Mouse (Mus musculus): ENCODE data around the gene Hinfp. TPM values are rescaled to one million over a fixed set of nuclear protein-coding genes. Genes with fewer than 3 reads are reported as not detected.
"Not testable (repeated sequence)": the region's sequence is repeated elsewhere in the genome, so short reads cannot be mapped to it uniquely, and the experiment has no call there.

Gene Hinfp
- total RNA-seq, 2 experiments from 2014 or later: 9.8 to 11.0 TPM

GRCm38 (mm10) chr9:44311136-44312134 is 6.0 kb upstream of the Hinfp start:
- DNase-seq: no peak

GRCm38 (mm10) chr9:44310750-44311135 is 5.3 kb upstream of the Hinfp start:
- no peak for DNase-seq

- no peak for DNase-seq
Observed at GRCm38 (mm10) chr9:44309756-44310155, 4.3 kb upstream of the Hinfp start.

- no peak for DNase-seq
Observed at GRCm38 (mm10) chr9:44307248-44307647, 1.8 kb upstream of the Hinfp start.

GRCm38 (mm10) chr9:44306532-44306931 is 1.1 kb upstream of the Hinfp start:
- DNase-seq: no peak

- DNase-seq: not testable (repeated sequence)
Observed at GRCm38 (mm10) chr9:44300001-44300400, 5.5 kb downstream of the Hinfp start.

- DNase-seq: no peak
Observed at GRCm38 (mm10) chr9:44292490-44292889, 13.0 kb downstream of the Hinfp start.

- DNase-seq: no peak
Observed at GRCm38 (mm10) chr9:44288959-44289291, 16.5 kb downstream of the Hinfp start.

GRCm38 (mm10) chr9:44288076-44288958 is 17.2 kb downstream of the Hinfp start, which contains the start of gene Abcg4:
Gene Abcg4 (minus strand): TSS chr9:44288615.
- DNase-seq: no peak

- peak; percentile 34 for DNase-seq
Observed at GRCm38 (mm10) chr9:44287401-44288075, 17.9 kb downstream of the Hinfp start.

GRCm38 (mm10) chr9:44287003-44287400 is 18.5 kb downstream of the Hinfp start:
- no peak for DNase-seq

GRCm38 (mm10) chr9:44286256-44286850 is 19.1 kb downstream of the Hinfp start:
- no peak for DNase-seq

- DNase-seq: no peak
Observed at GRCm38 (mm10) chr9:44283183-44283582, 22.3 kb downstream of the Hinfp start.

GRCm38 (mm10) chr9:44269973-44270372 is 35.5 kb downstream of the Hinfp start:
- DNase-seq: no peak

- DNase-seq: no peak
Observed at GRCm38 (mm10) chr9:44269077-44269476, 36.4 kb downstream of the Hinfp start.

GRCm38 (mm10) chr9:44268432-44268831 is 37.0 kb downstream of the Hinfp start, which contains the start of gene Nlrx1:
Gene Nlrx1 (minus strand): TSS chr9:44268599.
- DNase-seq: no peak

- DNase-seq: peak; percentile 96
Observed at GRCm38 (mm10) chr9:44268027-44268360, 37.5 kb downstream of the Hinfp start.

GRCm38 (mm10) chr9:44267319-44268026 is 38.0 kb downstream of the Hinfp start:
- peak; percentile 41 for DNase-seq

- DNase-seq: no peak
Observed at GRCm38 (mm10) chr9:44266478-44267226, 38.8 kb downstream of the Hinfp start.

- no peak for DNase-seq
Observed at GRCm38 (mm10) chr9:44261388-44261787, 44.1 kb downstream of the Hinfp start.

Measured in gastrocnemius, postnatal 10 days (tissue).